Mouse (Mus musculus) spleen, postnatal 10 days (tissue): Measurements from ENCODE around the gene Igf1r.

Experiments used
- DNase-seq, 2 experiments: peaks; one replicate each; pipeline ENCODE4 v3.0.0; 2021 to 2022; ENCODE audit warnings: low spot score in 2 of 2

Igf1r gene

DNA sequence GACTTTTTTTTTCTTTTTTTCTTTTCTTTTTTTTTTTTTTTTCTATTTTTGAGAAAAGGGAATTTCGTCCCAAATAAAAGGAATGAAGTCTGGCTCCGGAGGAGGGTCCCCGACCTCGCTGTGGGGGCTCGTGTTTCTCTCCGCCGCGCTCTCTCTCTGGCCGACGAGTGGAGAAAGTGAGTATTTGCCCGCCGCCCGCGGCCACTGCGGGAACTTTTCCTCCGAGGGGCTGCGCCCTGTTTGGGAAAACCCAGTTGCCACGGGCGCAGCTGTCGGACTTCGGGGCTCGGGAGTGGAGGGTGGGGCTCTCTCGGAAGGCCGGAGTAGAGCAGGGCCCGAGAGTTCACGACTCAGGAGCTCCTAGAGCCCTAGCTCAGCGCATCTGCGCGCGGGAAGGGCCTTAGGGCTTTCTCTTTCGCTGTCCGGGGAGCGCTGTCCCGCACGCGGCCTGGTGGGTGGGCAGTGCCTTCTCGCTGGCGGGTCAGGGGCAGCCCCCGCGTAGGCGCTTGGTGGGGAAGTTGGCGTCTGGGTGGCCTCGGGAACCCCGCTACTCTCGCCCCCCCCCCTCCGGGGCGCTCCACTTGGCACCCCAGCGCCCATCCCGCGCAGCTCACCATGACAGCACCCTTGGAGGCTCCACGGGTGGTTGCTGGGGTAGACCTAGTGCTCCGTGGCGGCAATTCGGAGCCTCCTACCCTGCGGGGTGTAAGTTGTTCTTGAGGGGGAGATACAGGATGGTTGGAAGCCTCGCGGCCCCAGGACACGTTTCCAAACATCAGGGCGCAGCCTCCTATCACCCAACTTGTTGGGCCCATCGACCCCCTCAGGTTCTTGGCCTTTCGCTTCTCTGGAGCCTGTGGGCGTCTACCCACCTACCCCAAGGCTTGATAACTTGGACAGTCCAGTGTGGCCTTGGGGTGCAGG lies at the start of gene Igf1r:
Igf1r (plus strand) TSS at position 51 of the 924 bp plus-strand sequence.
- DNase-seq, result peak; percentile 64

DNA sequence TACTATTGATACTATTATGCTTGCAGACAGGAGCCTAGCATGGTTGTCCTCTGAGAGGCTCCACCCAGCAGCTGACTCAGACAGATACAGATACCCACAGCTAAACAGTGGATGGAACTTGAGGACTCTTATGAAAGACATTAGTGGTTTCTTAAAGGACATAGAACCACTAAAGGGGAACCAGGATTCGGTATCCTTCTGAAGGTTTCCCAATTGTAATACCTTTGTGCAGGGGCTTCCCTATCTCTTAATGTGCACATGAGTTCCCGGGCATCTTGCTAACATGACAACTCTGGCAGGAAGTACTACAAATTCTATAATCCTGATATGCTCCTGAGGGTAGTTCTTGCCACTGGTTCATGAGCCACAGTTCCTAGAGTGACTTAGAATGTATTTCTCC lies 46.3 kb upstream of the Igf1r start:
- DNase-seq, result no peak

DNA sequence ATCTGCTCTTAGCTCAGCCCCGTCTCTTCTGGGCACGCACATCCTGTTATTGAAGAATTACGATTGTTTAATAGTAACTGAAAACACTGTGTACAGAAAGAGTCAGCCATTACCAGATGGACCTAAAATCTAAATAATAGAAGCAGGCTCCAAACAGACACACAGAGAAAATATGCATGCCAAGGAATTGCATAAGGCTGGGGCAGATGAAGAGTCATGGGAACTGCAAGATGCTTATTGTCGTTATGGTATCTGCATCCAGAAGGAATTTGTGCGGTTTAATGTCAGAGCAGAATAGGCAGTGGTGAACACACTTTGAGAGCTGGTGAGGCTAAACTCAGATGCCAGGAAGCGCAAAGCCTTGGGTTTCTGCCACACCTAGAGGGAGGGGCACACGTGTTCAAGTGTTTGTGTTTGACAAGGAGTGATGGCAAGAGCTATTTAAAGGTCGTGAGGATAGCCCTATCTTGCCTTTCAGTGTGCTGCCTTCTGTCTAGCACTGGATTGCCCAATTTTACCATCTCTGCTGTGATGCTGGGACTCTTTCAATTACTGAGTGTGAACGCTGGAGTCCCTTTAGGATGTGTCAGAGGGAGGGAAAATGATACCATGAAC lies 44.7 kb upstream of the Igf1r start:
- DNase-seq, result no peak

DNA sequence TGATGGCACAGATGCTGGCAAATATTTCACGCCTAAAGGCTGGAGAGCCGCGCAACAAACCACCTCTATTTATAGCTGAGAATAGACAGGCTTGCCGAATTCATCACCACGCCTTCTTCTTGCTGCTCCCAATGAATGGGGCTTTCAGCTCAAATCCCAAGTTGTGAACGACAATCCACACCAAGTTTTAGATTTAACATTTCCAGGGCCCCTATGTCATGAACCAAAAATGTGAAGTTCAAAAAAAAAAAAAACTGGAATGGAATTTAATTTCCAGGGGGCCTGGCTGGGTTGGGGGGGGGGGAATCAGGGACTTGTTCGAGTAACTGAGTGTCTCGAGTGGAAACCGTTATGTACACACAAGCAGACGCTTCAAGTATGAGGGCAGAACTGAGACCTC lies 42.1 kb upstream of the Igf1r start:
- DNase-seq, result no peak

- no peak for DNase-seq
These were observed 41.7 kb upstream of the Igf1r start for GRCm38 (mm10) chr7:67910947-67911346.

DNA sequence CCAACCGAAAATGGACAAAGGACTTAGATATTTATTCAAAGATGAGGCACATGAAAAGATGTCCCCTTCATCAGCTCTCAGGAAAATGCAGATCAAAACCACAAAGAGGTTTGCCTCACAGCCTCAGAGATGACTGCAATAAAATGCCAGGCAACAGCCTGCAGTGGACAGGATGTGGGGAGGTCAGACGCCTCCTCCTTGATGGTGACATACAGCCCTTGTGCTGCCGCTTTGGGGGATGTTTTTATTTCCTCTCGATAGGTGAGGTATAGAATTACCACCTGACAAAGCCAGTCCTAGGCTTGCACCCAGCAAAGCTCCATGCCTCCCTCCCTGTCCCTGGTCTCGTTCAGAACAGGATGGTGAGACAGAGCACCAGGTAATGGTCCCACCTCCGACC lies 40.8 kb upstream of the Igf1r start:
- DNase-seq, result no peak

DNA sequence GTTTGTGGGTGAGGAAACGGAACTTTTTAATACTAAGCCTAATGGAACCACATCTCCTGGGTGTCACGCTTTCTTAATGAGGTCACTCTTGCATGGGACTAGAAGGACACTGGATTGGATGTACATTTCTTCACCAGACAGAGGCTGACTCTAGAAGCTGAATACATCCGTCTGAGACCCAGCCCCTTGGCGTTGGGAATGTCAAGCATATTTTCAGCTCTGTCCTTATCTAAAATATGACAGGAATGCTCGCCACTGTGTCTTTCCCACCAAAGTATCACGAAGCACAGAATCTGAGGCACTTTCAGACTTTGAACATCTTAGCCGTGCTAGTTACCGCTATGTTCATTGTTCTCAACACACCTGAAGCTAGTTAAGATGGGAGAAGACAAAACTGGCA lies 35.7 kb upstream of the Igf1r start:
- DNase-seq, result no peak

DNA sequence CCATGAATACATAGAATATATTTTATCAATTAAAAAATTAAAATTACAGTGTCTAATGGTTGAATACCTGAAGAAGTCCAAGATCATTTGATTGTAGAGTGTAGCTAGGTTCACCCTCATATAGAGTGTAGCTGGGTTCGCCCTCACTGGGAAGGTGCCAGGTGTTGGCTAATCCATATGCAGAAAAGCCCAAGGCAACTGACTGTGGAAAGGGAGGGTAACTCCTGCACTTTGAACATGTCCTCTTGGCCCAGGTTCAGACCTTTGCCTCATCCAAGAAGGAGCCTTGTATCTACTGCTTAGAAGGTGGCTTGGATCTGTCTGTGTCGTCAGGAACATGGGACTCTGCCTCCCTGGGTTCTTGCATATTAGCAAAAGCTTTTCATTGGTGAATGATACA lies 34.9 kb upstream of the Igf1r start:
- DNase-seq, result no peak

- DNase-seq, result no peak
These were observed 33.2 kb upstream of the Igf1r start for GRCm38 (mm10) chr7:67919467-67919866.

DNA sequence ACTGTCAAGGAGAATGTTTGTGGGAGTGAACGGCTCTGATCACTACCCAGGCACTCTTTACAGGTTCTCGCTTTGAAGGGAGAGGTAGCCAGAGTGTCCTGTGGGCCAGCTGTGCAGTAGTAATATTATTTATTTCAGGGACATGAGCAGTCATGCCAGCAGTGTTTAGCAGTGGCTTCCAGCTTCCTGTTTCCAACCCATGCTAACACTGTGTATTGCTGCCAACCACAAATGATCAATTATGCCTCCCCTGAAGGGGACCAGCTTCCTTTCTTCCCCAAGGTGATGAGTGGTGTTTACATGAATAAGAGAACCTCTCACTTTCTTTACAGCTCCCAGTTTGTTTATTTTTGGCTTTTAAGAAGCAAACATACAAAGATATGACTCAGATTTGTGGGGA lies 28.4 kb upstream of the Igf1r start:
- DNase-seq, result no peak

GRCm38 (mm10) chr7:67930132-67930531 lies 22.5 kb upstream of the Igf1r start:
- DNase-seq, result no peak

DNA sequence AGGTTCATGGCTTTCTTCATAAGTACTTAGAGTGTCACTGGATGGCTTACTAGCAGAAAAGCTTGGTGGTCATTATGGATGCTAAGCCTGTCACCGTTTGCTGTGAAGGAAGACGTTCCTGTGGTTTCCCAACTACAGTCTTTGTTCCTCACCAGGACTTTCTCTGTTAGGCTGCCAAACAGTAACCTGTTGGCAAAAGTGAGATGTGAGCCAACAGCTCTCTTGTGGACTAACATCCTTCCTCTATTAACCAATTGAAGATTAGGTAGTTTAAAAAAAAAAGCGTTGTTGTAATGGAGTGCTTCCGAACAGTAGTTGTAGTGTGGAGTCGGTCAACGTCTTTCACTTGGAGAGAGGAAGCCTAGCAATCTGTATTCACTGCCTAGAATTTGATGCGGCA lies 15.8 kb upstream of the Igf1r start:
- no peak for DNase-seq

DNA sequence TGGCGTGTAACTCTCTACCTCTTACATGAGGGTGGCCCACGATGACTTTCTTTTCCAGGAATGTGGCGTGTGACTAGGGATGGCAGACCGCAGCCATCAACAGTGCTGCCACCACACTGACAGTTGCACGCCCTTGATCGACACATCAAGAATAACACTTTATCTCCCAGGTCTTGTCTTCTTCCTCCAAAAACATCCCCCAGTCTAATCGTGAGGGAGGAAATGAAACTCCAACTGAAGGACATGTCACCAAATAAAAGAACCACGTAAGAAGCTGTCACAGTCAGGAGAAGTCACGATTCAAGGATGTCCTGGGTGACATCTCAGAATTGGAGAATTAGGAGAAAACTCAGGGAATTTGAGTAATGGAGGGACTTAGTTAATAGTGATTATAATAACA lies 8.8 kb upstream of the Igf1r start:
- DNase-seq, result no peak

DNA sequence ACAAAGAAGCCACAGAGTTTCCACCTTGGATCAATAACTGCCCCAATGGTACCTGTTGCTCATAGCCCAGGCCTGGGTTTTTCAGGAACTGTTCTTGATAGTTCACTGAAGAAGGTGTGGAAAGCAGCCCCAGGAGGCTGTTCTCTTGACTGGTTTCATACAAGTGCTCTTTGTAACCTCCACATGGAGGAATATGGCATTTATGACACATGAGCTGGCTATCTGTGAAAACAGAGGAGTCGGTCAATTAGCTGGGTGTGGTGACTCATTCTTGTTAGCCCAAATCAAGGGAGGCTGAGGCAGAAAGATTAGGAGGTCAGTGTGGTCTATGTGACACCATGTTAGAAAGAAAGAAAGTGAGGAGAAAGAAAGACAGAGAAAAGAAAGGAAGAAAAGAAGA lies 5.7 kb upstream of the Igf1r start:
- no peak for DNase-seq

- DNase-seq, result no peak
These were observed 2.2 kb upstream of the Igf1r start for GRCm38 (mm10) chr7:67950346-67950814.

DNA sequence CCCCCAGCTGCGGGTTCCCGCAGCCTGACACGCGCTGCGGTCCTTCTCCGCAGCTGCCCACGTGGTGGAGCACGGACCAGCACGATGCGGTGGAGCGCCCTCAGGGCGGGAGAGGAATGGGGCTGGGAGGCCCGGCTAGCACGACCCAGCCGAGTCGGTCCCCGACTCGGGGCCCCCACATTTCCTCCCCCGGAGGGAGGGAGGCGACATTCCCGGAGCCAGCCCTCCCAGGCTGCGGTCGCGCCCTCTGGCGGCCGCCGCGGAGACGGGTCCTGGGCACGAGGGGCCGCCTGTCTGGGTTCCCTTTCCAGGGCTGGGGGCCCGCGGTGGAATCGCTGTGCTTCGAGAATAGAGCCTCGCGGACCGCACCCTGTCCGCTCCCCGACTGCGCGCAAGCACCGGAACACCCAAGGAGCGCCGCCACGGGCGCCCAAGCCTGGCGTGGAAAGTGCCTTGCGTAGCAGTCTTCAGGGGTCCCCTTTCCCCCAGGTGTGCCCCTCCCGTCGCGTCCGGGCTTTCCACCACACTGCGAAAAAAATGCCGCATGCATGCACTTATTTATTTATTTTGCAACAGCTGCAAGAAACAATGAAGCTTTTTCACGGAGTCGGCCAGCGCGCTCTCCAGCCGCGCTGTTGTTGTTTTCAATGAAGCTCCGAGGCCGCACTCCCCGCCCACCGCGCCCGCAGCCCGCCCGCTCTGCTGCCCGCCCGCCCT lies 1.7 kb upstream of the Igf1r start:
- DNase-seq, result peak; percentile 78 to 79

DNA sequence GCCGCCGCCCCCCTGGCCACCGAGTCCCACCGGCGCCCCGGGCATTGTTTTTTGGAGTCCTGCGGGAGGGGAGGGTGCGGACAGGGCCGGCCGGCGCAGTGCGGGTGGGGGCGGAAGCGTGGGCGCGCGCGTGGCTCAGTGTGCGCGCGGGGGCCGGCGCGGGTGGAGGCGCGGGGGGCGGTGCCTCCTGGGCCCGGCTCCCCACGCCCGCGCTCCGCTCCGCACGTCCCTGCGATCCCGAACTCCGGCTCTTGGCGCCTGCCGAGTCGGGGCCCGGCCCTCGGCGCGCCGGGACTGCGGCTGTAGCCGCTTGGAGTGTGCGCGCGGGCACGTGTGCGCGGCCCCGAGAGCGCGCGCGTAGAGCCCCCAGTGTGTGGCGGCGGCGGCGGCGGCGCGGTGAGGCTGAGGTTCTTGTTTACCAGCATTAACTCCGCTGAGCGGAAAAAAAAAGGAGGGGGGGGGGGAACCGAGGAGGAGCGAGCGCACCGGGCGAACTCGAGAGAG lies 1.0 kb upstream of the Igf1r start:
- DNase-seq, result peak; percentile 90 to 91

GRCm38 (mm10) chr7:67952036-67952681 lies 468 bp upstream of the Igf1r start:
- DNase-seq, result peak; percentile 71 to 74

GRCm38 (mm10) chr7:67953764-67954242 lies 1.2 kb downstream of the Igf1r start:
- DNase-seq, result peak in 1 of 2 experiments; percentile 40

DNA sequence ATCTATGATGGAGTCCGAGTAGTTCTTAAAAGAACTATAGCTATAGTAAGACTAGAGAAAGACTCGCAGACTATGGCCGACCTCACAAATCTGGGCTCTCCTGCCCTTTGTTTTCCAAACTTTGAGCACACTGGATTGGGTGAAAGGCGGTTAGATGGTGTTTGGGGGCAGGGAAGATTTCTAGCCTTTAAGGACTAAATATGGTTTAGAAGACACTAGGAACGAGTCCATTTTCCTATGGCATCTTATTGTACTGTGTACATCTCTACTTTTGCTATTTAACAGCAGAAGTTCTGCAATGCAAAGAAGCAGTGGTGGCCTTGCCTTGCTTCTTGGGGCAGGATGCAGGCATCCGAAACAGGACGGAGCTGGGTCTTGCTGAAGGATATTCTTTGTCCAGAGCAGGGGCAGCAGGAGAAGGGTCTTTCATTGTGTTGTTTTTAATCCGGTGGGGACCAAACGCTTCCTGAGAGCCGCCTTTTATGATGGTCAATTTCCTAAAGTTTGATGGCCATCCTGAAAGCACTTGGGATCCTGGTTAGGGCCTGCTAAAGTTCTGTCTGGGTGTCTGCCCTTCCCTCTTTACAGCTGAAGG lies 2.1 kb downstream of the Igf1r start:
- no peak for DNase-seq

- no peak for DNase-seq
These were observed 2.6 kb downstream of the Igf1r start for GRCm38 (mm10) chr7:67955276-67955675.
